Mouse (Mus musculus) left cerebral cortex, postnatal 25 days (tissue): ENCODE measurements around the gene AI597479. TPM values are rescaled to one million over a fixed set of nuclear protein-coding genes. Genes with fewer than 3 reads are reported as not detected.
A peak's percentile ranks its signal among the peaks of the same experiment; 100 is the strongest.
"Not testable (repeated sequence)": the region's sequence is repeated elsewhere in the genome, so short reads cannot be mapped to it uniquely, and the experiment has no call there.

ENCODE experiments used
- DNase-seq, 2 experiments: peaks; one replicate each; pipeline ENCODE4 v3.0.0; 2022; ENCODE audit warnings: low spot score in 2 of 2, mixed read lengths in 1 of 2
- intact Hi-C: fragments of 180-260 bp; cut with DNase I; formaldehyde crosslinking; loops from one replicate; pipeline ENCODE4 v1.15.1; 2025
- total RNA-seq, 2 experiments: library from RNA; stranded (reverse); gene quantifications; 2 replicates each; pipeline ENCODE4 v1.2.3; 2021

The AI597479 gene
- total RNA-seq, 2 experiments from 2014 or later: 22.0 to 22.4 TPM

GRCm38 (mm10) chr1:43117435-43117834, 18.9 kb downstream of the AI597479 start:
- DNase-seq: no peak
- intact Hi-C loops: loop anchor here (10.0 kb wide), 1 partner anchor 627 kb away; no protein-coding TSS in a partner anchor

GRCm38 (mm10) chr1:43120950-43121349, 22.4 kb downstream of the AI597479 start:
- no peak for DNase-seq
- intact Hi-C loops: no loop called here

- intact Hi-C loops: no loop called here
- no peak for DNase-seq
These were observed 24.1 kb downstream of the AI597479 start for GRCm38 (mm10) chr1:43122616-43123015.

GRCm38 (mm10) chr1:43124726-43125125, 26.2 kb downstream of the AI597479 start:
- no peak for DNase-seq
- intact Hi-C loops: no loop called here

- no peak for DNase-seq
- intact Hi-C loops: no loop called here
These were observed 28.7 kb downstream of the AI597479 start for GRCm38 (mm10) chr1:43127196-43127595.

- DNase-seq: no peak
- intact Hi-C loops: no loop called here
These were observed 29.5 kb downstream of the AI597479 start for GRCm38 (mm10) chr1:43127820-43128610.

- DNase-seq: peak in 1 of 2 experiments; percentile 74
These were observed 31.9 kb downstream of the AI597479 start for GRCm38 (mm10) chr1:43130219-43130981.

GRCm38 (mm10) chr1:43131591-43131990, 33.1 kb downstream of the AI597479 start:
- intact Hi-C loops: loop anchor here (10.0 kb wide), 1 partner anchor 333 kb away; no protein-coding TSS in a partner anchor
- DNase-seq: no peak

More at GRCm38 (mm10) chr1:43130219-43130981, 31.9 kb downstream of the AI597479 start:
- intact Hi-C loops: loop anchor here (10.0 kb wide), 1 partner anchor 334 kb away; no protein-coding TSS in a partner anchor

GRCm38 (mm10) chr1:43136488-43137029, 38.0 kb downstream of the AI597479 start:
- intact Hi-C loops: loop anchor here (1.0 to 10.0 kb wide), 3 partner anchors 42 to 328 kb away; no protein-coding TSS in a partner anchor
- not testable (repeated sequence) for DNase-seq

- DNase-seq: peak; percentile 59 to 94
- intact Hi-C loops: loop anchor here (1.0 to 10.0 kb wide), 3 partner anchors 41 to 327 kb away; no protein-coding TSS in a partner anchor
These were observed 38.8 kb downstream of the AI597479 start for GRCm38 (mm10) chr1:43137334-43137733.

GRCm38 (mm10) chr1:43138268-43138812, 39.8 kb downstream of the AI597479 start:
- intact Hi-C loops: loop anchor here (10.0 kb wide), 1 partner anchor 326 kb away; no protein-coding TSS in a partner anchor
- DNase-seq: no peak

- DNase-seq: peak; percentile 84 to 92
- intact Hi-C loops: loop anchor here (1.0 to 10.0 kb wide), 2 partner anchors 125 to 325 kb away; no protein-coding TSS in a partner anchor
These were observed 41.2 kb downstream of the AI597479 start for GRCm38 (mm10) chr1:43139587-43140266.

GRCm38 (mm10) chr1:43141555-43141961, 43.0 kb downstream of the AI597479 start:
- intact Hi-C loops: no loop called here
- peak in 1 of 2 experiments; percentile 35 for DNase-seq

GRCm38 (mm10) chr1:43142849-43143248, 44.3 kb downstream of the AI597479 start:
- intact Hi-C loops: loop anchor here (1.0 kb wide), 1 partner anchor 121 kb away; no protein-coding TSS in a partner anchor
- DNase-seq: no peak

GRCm38 (mm10) chr1:43143284-43143683, 44.8 kb downstream of the AI597479 start:
- peak in 1 of 2 experiments; percentile 59 for DNase-seq
- intact Hi-C loops: loop anchor here (1.0 kb wide), 1 partner anchor 121 kb away; no protein-coding TSS in a partner anchor

GRCm38 (mm10) chr1:43143791-43144190, 45.3 kb downstream of the AI597479 start:
- intact Hi-C loops: loop anchor here (1.0 kb wide), 1 partner anchor 121 kb away; no protein-coding TSS in a partner anchor
- DNase-seq: no peak

GRCm38 (mm10) chr1:43144338-43144906, 45.9 kb downstream of the AI597479 start:
- DNase-seq: no peak
- intact Hi-C loops: no loop called here

- no peak for DNase-seq
- intact Hi-C loops: no loop called here
These were observed 46.9 kb downstream of the AI597479 start for GRCm38 (mm10) chr1:43145388-43145787.
